Mouse (Mus musculus) limb, embryonic 14.5 days (tissue): ENCODE measurements around the gene Myod1. TPM values are rescaled to one million over a fixed set of nuclear protein-coding genes. Genes with fewer than 3 reads are reported as not detected.
A peak's percentile ranks its signal among the peaks of the same experiment; 100 is the strongest.

Experiments
- ATAC-seq: fragments of 200-750 bp; cut with Nextera tagmentation; 2 replicates; pipeline ENCODE4 v1.8.0; 2017; ENCODE audit warnings: low read depth, moderate number of reproducible peaks, moderate TSS enrichment; ENCODE audit not compliant: low FRiP score
- DNase-seq: peaks from one replicate; pipeline ENCODE4 v3.0.0-alpha.2; 2015; ENCODE audit warnings: low spot score
- H3K27ac ChIP-seq: fragments of 300-500 bp; sonication (generic); replicated peaks from 2 replicates; pipeline ENCODE4 v1.5.1; 2014; ENCODE audit warnings: low read depth, mild to moderate bottlenecking, low read length, moderate library complexity, mixed read lengths
- H3K27me3 ChIP-seq: fragments of 300-500 bp; sonication (generic); 2 replicates; pipeline ENCODE4 v1.6.1; 2014; ENCODE audit warnings: low read length, mixed read lengths; ENCODE audit not compliant: control insufficient read depth, insufficient read depth
- H3K36me3 ChIP-seq: fragments of 300-500 bp; sonication (generic); 2 replicates; pipeline ENCODE4 v1.6.1; 2014; ENCODE audit warnings: mild to moderate bottlenecking, low read length, moderate library complexity, mixed read lengths; ENCODE audit not compliant: control insufficient read depth, insufficient read depth
- H3K4me1 ChIP-seq: fragments of 300-500 bp; sonication (generic); 2 replicates; pipeline ENCODE4 v1.6.1; 2014; ENCODE audit warnings: antibody characterized with exemption, low read length, mixed read lengths; ENCODE audit not compliant: control insufficient read depth, insufficient read depth
- H3K4me2 ChIP-seq: fragments of 300-500 bp; sonication (generic); replicated peaks from 2 replicates; pipeline ENCODE4 v1.6.1; 2014; ENCODE audit warnings: low read depth, mild to moderate bottlenecking, low read length, moderate library complexity; ENCODE audit not compliant: severe bottlenecking
- H3K4me3 ChIP-seq: fragments of 300-500 bp; sonication (generic); replicated peaks from 2 replicates; pipeline ENCODE4 v1.5.1; 2014; ENCODE audit warnings: low read length
- H3K9ac ChIP-seq: fragments of 300-500 bp; sonication (generic); 2 replicates; pipeline ENCODE4 v1.6.1; 2014; ENCODE audit warnings: mild to moderate bottlenecking, low read depth, low read length, moderate library complexity; ENCODE audit not compliant: severe bottlenecking
- H3K9me3 ChIP-seq: fragments of 300-500 bp; sonication (generic); 2 replicates; pipeline ENCODE4 v1.6.1; 2016; ENCODE audit warnings: low read length; ENCODE audit not compliant: control insufficient read depth
- POLR2A ChIP-seq: fragments of 200-500 bp; IDR thresholded peaks from 2 replicates; pipeline ENCODE4 v1.8.0; 2012; ENCODE audit warnings: inconsistent platforms, mild to moderate bottlenecking, moderate library complexity, borderline replicate concordance; ENCODE audit not compliant: insufficient read depth, insufficient read length; ENCODE audit errors: extremely low read depth
- WGBS: fragments of 180-500 bp; shearing (Covaris S2); extraction: QIAGEN DNeasy Blood & Tissue Kit; methylation state at CpG from one replicate; pipeline ENCODE4 v1.1.7; 2014; 5-methylcytosine and 5-hydroxymethylcytosine counted together
- polyA plus RNA-seq, 2 experiments: library from polyadenylated mRNA; depleted of rRNA in 1 of 2; stranded (reverse) in 1 of 2; unstranded in 1 of 2; fragments of >200 nt; fragmentation: Nextera tagmentation in 1 of 2; extraction: Ambion mirVana in 1 of 2; gene quantifications; 2 replicates each; pipeline versions ENCODE4 v1.2.1 to v1.2.3; 2012 to 2014

Gene Myod1
- polyA plus RNA-seq, 2 experiments: 48.0 to 80.4 TPM

DNA sequence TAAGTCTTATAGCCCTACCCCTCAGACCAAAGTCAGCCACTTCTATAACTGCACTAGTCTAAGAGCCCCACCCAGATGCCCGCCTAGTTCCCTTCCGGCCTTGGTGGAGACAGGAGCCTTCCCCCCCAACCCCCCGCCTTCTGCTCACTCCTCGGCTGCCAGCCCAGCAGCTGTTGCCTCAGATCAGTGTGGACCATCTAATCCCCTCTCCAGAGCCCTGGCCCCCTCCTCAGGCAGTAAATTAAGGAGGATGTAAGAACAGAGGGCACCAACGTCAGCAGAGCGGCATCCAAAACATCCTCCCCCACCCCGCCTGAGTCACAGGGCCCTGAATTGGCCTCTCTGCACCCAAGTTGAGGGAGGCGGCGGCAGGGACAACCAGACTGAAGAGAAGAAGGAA lies 34.8 kb upstream of the Myod1 start:
- Histone ChIP-seq H3K27me3 (no peaks in the 10 kb centered on the region), H3K4me1 (no peaks in the 10 kb centered on the region), H3K4me3 (no peak overlapping the region), H3K9me3 (no peaks in the 10 kb centered on the region), H3K36me3 (no peaks in the 10 kb centered on the region), H3K9ac (no peak overlapping the region), H3K27ac (no peak overlapping the region), H3K4me2 (no peak overlapping the region)
- WGBS: 64% methylated on average over 9 of the region's 9 CpGs
- no peak for TF ChIP-seq POLR2A
- ATAC-seq (peak; percentile 90), DNase-seq (peak; percentile 59)

DNA sequence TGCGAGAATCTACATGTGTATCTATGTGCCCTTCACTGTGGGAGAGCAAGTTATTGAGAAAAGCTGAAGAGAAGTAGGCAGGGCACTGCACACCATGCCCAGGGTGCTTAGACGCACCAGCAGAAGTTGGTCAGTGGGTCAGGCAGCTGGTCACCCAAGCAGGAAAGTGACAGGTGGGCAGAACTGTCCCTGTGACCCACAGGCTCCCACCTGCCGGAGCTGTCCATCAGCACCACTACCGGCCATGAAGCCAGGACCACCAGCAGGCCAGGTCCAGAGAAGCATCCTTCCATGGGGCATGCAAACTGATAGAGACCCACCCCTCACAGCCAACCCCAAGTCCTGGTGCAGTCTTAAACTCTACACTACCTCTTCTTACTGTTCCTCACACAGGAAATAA lies 28.6 kb upstream of the Myod1 start:
- no peaks in the 10 kb centered on the region for H3K9me3 ChIP-seq
- no peak for TF ChIP-seq POLR2A
- no peak overlapping the region for H3K4me2 ChIP-seq
- 60% methylated on average over 4 of the region's 4 CpGs for WGBS
- H3K27ac ChIP-seq: no peak overlapping the region
- no peak for ATAC-seq
- no peaks in the 10 kb centered on the region for H3K4me1 ChIP-seq
- no peak for DNase-seq
- H3K9ac ChIP-seq: no peak overlapping the region
- H3K4me3 ChIP-seq: no peak overlapping the region
- no peaks in the 10 kb centered on the region for H3K36me3 ChIP-seq
- peaks cover 30% of the 10 kb centered on the region for H3K27me3 ChIP-seq

DNA sequence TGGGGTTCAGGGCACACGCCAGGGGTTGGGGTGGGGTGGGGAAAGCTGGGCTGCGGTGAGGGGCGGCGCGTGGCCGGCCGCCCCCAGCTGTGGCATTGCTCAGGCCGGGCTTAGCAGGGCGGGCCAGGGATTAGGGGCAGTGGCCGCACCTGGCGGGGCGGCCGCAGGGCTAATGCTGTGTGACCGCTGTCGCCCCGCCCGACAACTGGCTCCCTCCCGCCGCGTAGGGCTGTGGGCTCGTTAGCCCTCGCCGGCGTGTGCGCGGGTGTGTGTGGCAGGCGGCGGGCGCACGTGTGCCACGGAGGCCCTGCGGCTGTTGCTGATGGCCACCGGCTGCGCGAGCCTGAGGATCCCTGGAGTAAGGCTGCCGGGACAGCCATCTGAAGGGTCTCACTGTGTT lies 27.5 kb upstream of the Myod1 start:
- H3K4me2 ChIP-seq: no peak overlapping the region
- H3K4me1 ChIP-seq: no peaks in the 10 kb centered on the region
- no peak overlapping the region for H3K9ac ChIP-seq
- peaks cover 30% of the 10 kb centered on the region for H3K27me3 ChIP-seq
- WGBS: 5% methylated on average over 18 of the region's 36 CpGs
- ATAC-seq (peak; percentile 31), DNase-seq (peak; percentile 19)
- H3K9me3 ChIP-seq: no peaks in the 10 kb centered on the region
- no peak overlapping the region for H3K4me3 ChIP-seq
- H3K36me3 ChIP-seq: no peaks in the 10 kb centered on the region
- H3K27ac ChIP-seq: no peak overlapping the region
- no peak for TF ChIP-seq POLR2A

DNA sequence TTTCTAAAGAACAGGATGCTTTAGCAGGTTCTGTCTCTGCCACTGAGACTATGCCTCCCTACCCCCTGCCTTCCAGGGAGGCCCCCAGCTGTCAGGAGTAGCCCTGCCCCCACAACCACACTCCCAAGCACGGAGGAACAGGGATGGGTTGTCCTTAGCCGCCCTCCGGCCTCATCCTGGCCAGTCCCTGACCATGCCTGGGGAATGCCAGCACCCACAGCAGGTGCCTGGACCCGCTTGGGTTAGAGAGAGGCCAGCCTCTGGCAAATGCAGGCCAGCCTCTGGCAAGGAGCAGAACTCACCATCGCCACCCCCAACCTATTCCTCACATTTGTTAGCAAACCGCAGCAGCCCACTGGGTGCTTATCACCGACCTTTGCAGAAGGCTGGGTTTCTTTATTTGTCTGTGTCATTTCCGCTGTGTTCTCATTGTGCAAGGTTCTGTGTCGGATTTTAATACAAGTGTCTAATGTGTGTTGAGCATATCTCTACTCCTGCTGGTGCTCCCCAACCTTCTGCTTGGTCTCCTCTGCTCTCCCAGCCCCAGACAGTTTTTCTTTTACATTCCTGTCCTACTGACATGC lies 26.1 kb upstream of the Myod1 start:
- no peak for TF ChIP-seq POLR2A
- peaks cover 30% of the 10 kb centered on the region for H3K27me3 ChIP-seq
- H3K4me3 ChIP-seq: no peak overlapping the region
- H3K9me3 ChIP-seq: no peaks in the 10 kb centered on the region
- H3K4me1 ChIP-seq: no peaks in the 10 kb centered on the region
- 60% methylated on average over 9 of the region's 9 CpGs for WGBS
- H3K27ac ChIP-seq: no peak overlapping the region
- ATAC-seq (peak; percentile 18; the same call in 1 of the 2 replicates), DNase-seq (no peak)
- no peaks in the 10 kb centered on the region for H3K36me3 ChIP-seq
- H3K9ac ChIP-seq: no peak overlapping the region
- H3K4me2 ChIP-seq: no peak overlapping the region

DNA sequence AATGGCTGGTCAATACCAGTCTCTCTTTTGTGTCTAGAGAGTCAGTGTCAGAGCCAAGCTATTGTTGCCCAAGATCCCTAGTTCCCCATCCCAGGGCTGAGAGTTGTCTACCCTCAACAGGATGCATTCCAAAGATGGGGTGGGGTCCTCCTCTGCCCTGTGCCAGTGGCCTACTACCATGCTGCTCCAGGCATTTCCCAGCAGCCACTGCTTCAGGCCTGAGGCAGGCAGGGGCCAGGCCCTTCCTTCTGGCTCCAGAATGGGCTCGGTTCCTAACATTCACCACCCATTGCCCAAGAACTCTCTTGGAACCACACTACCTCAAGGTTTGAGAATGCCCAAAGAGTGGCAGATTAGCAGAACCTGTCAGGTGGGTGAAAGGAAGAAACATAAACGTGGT lies 23.5 kb upstream of the Myod1 start:
- no peak for DNase-seq
- peak; percentile 10 for ATAC-seq
- Histone ChIP-seq H3K27me3 (peaks cover 21% of the 10 kb centered on the region), H3K4me3 (no peak overlapping the region), H3K4me2 (no peak overlapping the region), H3K9me3 (no peaks in the 10 kb centered on the region), H3K27ac (no peak overlapping the region), H3K4me1 (no peaks in the 10 kb centered on the region), H3K9ac (no peak overlapping the region), H3K36me3 (no peaks in the 10 kb centered on the region)
- TF ChIP-seq POLR2A: no peak
- WGBS: 60% methylated on average over 2 of the region's 2 CpGs

DNA sequence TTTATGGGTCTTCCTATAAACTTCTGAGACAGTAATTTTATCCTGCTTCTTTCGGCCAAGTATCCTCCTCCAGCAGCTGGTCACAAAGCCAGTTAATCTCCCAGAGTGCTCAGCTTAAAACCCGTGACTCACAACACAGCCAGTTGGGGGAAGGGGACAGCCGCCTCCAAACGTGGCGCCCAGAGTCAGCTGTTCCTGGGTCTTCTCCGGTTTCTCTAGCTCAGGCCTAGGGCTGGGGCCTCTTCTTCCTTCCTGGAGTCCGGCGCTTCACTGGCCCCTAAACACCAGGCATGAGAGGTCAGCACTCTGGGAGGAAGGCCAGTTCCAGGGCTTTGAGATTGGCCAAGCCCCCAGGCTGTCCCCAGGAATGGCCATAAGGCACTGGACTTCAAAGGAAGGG lies 23.1 kb upstream of the Myod1 start:
- Histone ChIP-seq H3K4me3 (no peak overlapping the region), H3K36me3 (no peaks in the 10 kb centered on the region), H3K9me3 (no peaks in the 10 kb centered on the region), H3K27ac (no peak overlapping the region), H3K27me3 (peaks cover 17% of the 10 kb centered on the region), H3K4me1 (no peaks in the 10 kb centered on the region), H3K9ac (no peak overlapping the region), H3K4me2 (no peak overlapping the region)
- ATAC-seq: peak; percentile 84
- TF ChIP-seq POLR2A: no peak
- peak; percentile 69 for DNase-seq
- 45% methylated on average over 8 of the region's 8 CpGs for WGBS
